Mouse (Mus musculus) brain, adult 2 months (tissue): ENCODE data around the gene Tmem216.

ENCODE experiments used
- DNase-seq: peaks from one replicate; pipeline ENCODE4 v3.0.0; 2011; ENCODE audit warnings: low read depth, low spot score

Tmem216 gene

DNA sequence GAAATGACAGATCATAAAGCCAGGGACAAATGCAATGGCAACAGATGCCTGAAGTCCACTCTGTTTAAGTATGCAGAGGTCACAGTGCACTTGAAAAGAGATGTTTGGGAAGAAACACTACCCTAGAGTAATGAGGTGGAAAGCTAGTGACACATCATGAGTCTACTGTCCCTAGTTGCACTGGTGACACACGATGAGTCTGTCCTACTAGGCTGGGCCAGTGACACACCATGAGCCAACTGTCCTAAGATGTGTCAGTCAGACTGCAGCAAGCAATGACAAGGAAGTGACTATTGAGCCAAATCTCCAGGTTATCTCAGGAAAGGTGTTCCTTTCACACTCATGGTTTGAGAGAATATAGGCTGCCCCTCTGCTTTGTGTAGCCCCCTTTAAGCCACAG is 60.4 kb downstream of the Tmem216 start:
- DNase-seq = peak; percentile 36

DNA sequence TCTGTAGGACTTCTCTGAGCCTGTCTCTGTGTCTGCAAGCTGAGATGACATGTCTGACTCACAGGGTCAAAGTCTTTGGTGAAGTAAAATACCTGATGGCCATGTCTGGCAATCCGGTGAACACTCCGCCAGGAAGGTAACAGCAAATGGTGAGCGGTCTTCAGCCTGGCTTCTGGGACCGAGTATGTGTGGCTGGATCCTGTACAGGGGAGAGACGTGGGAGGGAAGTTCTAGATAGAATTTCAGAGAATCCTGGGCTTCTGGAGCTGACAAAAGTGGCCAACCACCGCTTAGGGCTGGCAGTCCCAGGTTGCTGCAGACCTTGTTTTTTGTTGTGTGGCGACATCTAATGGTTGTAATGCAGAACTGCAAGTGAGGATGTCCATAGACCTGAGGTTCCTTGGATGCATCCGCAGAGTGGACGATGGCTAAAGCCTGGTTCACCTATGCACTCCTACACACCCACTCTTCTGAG is 69.7 kb downstream of the Tmem216 start:
- peak; percentile 88 for DNase-seq
